ENCODE assay signal across 1 mouse cellular context in the genomic region with DNA sequence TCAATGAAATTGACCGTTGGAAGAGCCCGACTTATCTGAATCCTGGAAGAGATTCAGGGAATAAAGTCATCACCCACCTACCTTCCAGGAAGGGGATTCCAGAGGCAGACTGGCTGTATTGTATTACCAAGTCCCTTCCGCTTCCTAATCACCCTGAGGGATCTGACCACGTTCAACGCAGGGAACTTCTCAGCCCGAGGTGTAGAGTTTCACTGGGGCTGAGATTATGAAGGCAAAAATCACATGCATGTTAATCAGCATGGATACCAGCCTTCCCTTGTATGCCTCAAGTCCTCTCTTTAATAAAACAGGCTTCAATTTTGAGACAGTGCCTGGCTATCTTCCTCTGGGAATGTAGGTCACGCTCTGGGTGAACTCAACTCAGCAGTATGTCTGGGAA.
TF ChIP-seq lines count a peak whose summit lies in the region.

No protein-coding gene starts in this region.

TF ChIP-seq in MEL, 35 proteins besides CTCF, POLR2A, EP300 and RAD21 (continued from another document):
- TF ChIP-seq TBP (IDR thresholded peaks at IDR 0.05; ENCODE audit: low read depth, low read length): no peak
- TF ChIP-seq ZC3H11A (IDR thresholded peaks at IDR 0.05; ENCODE audit: low read depth, low read length): no peak
- no peak for TF ChIP-seq UBTF (IDR thresholded peaks at IDR 0.05; ENCODE audit: borderline replicate concordance, insufficient read depth, low read depth, low read length)
- no peak for TF ChIP-seq KAT2A (conservative IDR thresholded peaks at IDR 0.05; ENCODE audit: low read depth, low read length)
- TF ChIP-seq NELFE (IDR thresholded peaks at IDR 0.05; ENCODE audit: low read depth, low read length): no peak
- no peak for TF ChIP-seq RCOR1 (IDR thresholded peaks at IDR 0.05; ENCODE audit: low read depth, low read length)
- TF ChIP-seq E2F4 (IDR thresholded peaks at IDR 0.05; ENCODE audit: borderline replicate concordance, low read depth, low read length): no peak
